Mouse (Mus musculus): Measurements from ENCODE around the gene Lrrc58.

Lrrc58 gene

GRCm38 (mm10) chr16:37929006-37929405 is 60.8 kb downstream of the Lrrc58 start:
- DNase-seq: no peak

- DNase-seq: no peak
Observed at GRCm38 (mm10) chr16:37929626-37930025, 61.4 kb downstream of the Lrrc58 start.

GRCm38 (mm10) chr16:37934932-37935331 is 66.7 kb downstream of the Lrrc58 start:
- DNase-seq: no peak

- DNase-seq: no peak
Observed at GRCm38 (mm10) chr16:37937276-37937675, 69.1 kb downstream of the Lrrc58 start.

Measured in lung, postnatal 14 days (tissue).